Mouse (Mus musculus) retina, adult 2 months (tissue): ENCODE data around the gene Slc25a10.

ENCODE experiments used
- DNase-seq: peaks from one replicate; pipeline ENCODE4 v3.0.0-alpha.2; 2012; ENCODE audit warnings: low read depth, low spot score

Slc25a10 gene

GRCm38 (mm10) chr11:120491317-120492023 lies at the start of gene Slc25a10:
Gene Slc25a10, plus strand, starts transcription at chr11:120491840.
- peak; percentile 65 for DNase-seq

- DNase-seq = no peak
Observed at GRCm38 (mm10) chr11:120442344-120442743, 49.3 kb upstream of the Slc25a10 start, which contains the start of gene Tspan10. Gene Tspan10, plus strand, starts transcription at chr11:120442644.

GRCm38 (mm10) chr11:120442765-120443280 lies 48.8 kb upstream of the Slc25a10 start:
- no peak for DNase-seq

- no peak for DNase-seq
Observed at GRCm38 (mm10) chr11:120444106-120444505, 47.5 kb upstream of the Slc25a10 start.

GRCm38 (mm10) chr11:120445475-120445874 lies 46.2 kb upstream of the Slc25a10 start:
- DNase-seq = no peak

- no peak for DNase-seq
Observed at GRCm38 (mm10) chr11:120447179-120447578, 44.5 kb upstream of the Slc25a10 start.

- DNase-seq = peak; percentile 89
Observed at GRCm38 (mm10) chr11:120452246-120452645, 39.4 kb upstream of the Slc25a10 start.

GRCm38 (mm10) chr11:120453306-120453705 lies 38.3 kb upstream of the Slc25a10 start, which contains the start of gene Pde6g:
Gene Pde6g, minus strand, starts transcription at chr11:120453500.
- DNase-seq = peak; percentile 90

GRCm38 (mm10) chr11:120454965-120455364 lies 36.7 kb upstream of the Slc25a10 start:
- no peak for DNase-seq

- DNase-seq = no peak
Observed at GRCm38 (mm10) chr11:120455413-120455812, 36.2 kb upstream of the Slc25a10 start.

- no peak for DNase-seq
Observed at GRCm38 (mm10) chr11:120457370-120457769, 34.3 kb upstream of the Slc25a10 start.

- no peak for DNase-seq
Observed at GRCm38 (mm10) chr11:120457772-120458751, 33.6 kb upstream of the Slc25a10 start, which contains the start of the genes Oxld1 and Ccdc137. Gene Oxld1, minus strand, starts transcription at chr11:120458068. Gene Ccdc137, plus strand, starts transcription at chr11:120458115.

- no peak for DNase-seq
Observed at GRCm38 (mm10) chr11:120458847-120459597, 32.6 kb upstream of the Slc25a10 start.

- DNase-seq = no peak
Observed at GRCm38 (mm10) chr11:120463536-120463935, 28.1 kb upstream of the Slc25a10 start.

GRCm38 (mm10) chr11:120464365-120464764 lies 27.3 kb upstream of the Slc25a10 start:
- no peak for DNase-seq

GRCm38 (mm10) chr11:120465521-120465920 lies 26.1 kb upstream of the Slc25a10 start:
- DNase-seq = no peak

GRCm38 (mm10) chr11:120467051-120467735 lies 24.4 kb upstream of the Slc25a10 start, which contains the start of gene Arl16:
Gene Arl16, minus strand, starts transcription at chr11:120467607.
- DNase-seq = peak; percentile 92

GRCm38 (mm10) chr11:120467736-120468092 lies 23.9 kb upstream of the Slc25a10 start:
- no peak for DNase-seq

- DNase-seq = no peak
Observed at GRCm38 (mm10) chr11:120472052-120472451, 19.6 kb upstream of the Slc25a10 start.

GRCm38 (mm10) chr11:120483448-120483934 lies 8.1 kb upstream of the Slc25a10 start:
- no peak for DNase-seq
